Mouse (Mus musculus): ENCODE measurements around the gene Pfkm.

- TF ChIP-seq CTCF (IDR thresholded peaks at IDR 0.05; ENCODE audit: extremely low read depth, insufficient read depth, low read length) (no peak), POLR2A (IDR thresholded peaks at IDR 0.05; ENCODE audit: extremely low read depth, insufficient read depth, low read length) (no peak)
Observed at GRCm38 (mm10) chr15:98066602-98067001, 25.8 kb upstream of the Pfkm start.

Measured in cortical plate, adult 2 months (tissue).